Mouse (Mus musculus) left cerebral cortex, adult 9 months (tissue): ENCODE results near the gene Ap2b1.
"Not testable (repeated sequence)": the region's sequence is repeated elsewhere in the genome, so short reads cannot be mapped to it uniquely, and the experiment has no call there.

Source experiments
- DNase-seq, 2 experiments: peaks; one replicate each; pipeline ENCODE4 v3.0.0; 2022; ENCODE audit warnings: low spot score in 2 of 2

Gene Ap2b1

GRCm38 (mm10) chr11:83301431-83301831, 2.6 kb downstream of the Ap2b1 start:
- DNase-seq = no peak

GRCm38 (mm10) chr11:83302124-83302523, 3.3 kb downstream of the Ap2b1 start:
- peak in 1 of 2 experiments; percentile 46 for DNase-seq

GRCm38 (mm10) chr11:83302526-83303251, 3.9 kb downstream of the Ap2b1 start, which contains the start of gene Pex12:
Gene Pex12, minus strand, starts transcription at chr11:83302586.
- peak; percentile 78 to 96 for DNase-seq

- no peak for DNase-seq
Measured at GRCm38 (mm10) chr11:83303751-83304150, 4.9 kb downstream of the Ap2b1 start.

GRCm38 (mm10) chr11:83304485-83304884, 5.7 kb downstream of the Ap2b1 start:
- DNase-seq = no peak

- no peak for DNase-seq
Measured at GRCm38 (mm10) chr11:83306700-83307253, 8.0 kb downstream of the Ap2b1 start.

GRCm38 (mm10) chr11:83312471-83312870, 13.6 kb downstream of the Ap2b1 start:
- peak in 1 of 2 experiments; percentile 61 for DNase-seq

GRCm38 (mm10) chr11:83319048-83319447, 20.2 kb downstream of the Ap2b1 start:
- DNase-seq = no peak

- not testable (repeated sequence) for DNase-seq
Measured at GRCm38 (mm10) chr11:83326692-83327091, 27.9 kb downstream of the Ap2b1 start.

- peak in 1 of 2 experiments; percentile 70 for DNase-seq
Measured at GRCm38 (mm10) chr11:83327427-83327826, 28.6 kb downstream of the Ap2b1 start.

GRCm38 (mm10) chr11:83335826-83336225, 37.0 kb downstream of the Ap2b1 start:
- peak; percentile 20 to 41 for DNase-seq

GRCm38 (mm10) chr11:83339705-83340104, 40.9 kb downstream of the Ap2b1 start:
- DNase-seq = no peak

- no peak for DNase-seq
Measured at GRCm38 (mm10) chr11:83341716-83342245, 43.0 kb downstream of the Ap2b1 start.

- no peak for DNase-seq
Measured at GRCm38 (mm10) chr11:83355428-83355827, 56.6 kb downstream of the Ap2b1 start.

GRCm38 (mm10) chr11:83357421-83357820, 58.6 kb downstream of the Ap2b1 start:
- peak in 1 of 2 experiments; percentile 59 for DNase-seq

- no peak for DNase-seq
Measured at GRCm38 (mm10) chr11:83364656-83365055, 65.8 kb downstream of the Ap2b1 start.

- DNase-seq = peak; percentile 45 to 51
Measured at GRCm38 (mm10) chr11:83371267-83371666, 72.4 kb downstream of the Ap2b1 start.

GRCm38 (mm10) chr11:83379745-83380341, 81.0 kb downstream of the Ap2b1 start:
- DNase-seq = no peak

- DNase-seq = peak in 1 of 2 experiments; percentile 50
Measured at GRCm38 (mm10) chr11:83382876-83383531, 84.2 kb downstream of the Ap2b1 start.

GRCm38 (mm10) chr11:83383532-83383887, 84.7 kb downstream of the Ap2b1 start:
- no peak for DNase-seq

- peak in 1 of 2 experiments; percentile 66 for DNase-seq
Measured at GRCm38 (mm10) chr11:83393062-83393461, 94.2 kb downstream of the Ap2b1 start.

GRCm38 (mm10) chr11:83394802-83395439, 96.1 kb downstream of the Ap2b1 start:
- DNase-seq = no peak
